Mouse (Mus musculus) left cerebral cortex, postnatal 10 days (tissue): ENCODE measurements at regions not wholly inside any gene's neighbourhood (a gene's known extent, or its start where the extent isn't known, plus 50 kb on each side); places are given as distances from the start of the nearest gene placed in this dataset.

Source experiments
- DNase-seq, 2 experiments: peaks; one replicate each; pipeline ENCODE4 v3.0.0; 2021 to 2022; ENCODE audit warnings: low spot score in 2 of 2, mixed read lengths in 1 of 2; ENCODE audit errors: extremely low spot score in 1 of 2
- intact Hi-C: fragments of 180-260 bp; cut with DNase I; formaldehyde crosslinking; loops from one replicate; pipeline ENCODE4 v1.15.1; 2025

GRCm38 (mm10) chr6:76697146-76697891, 199.7 kb upstream of the Gm9008 start:
- intact Hi-C loops: no loop called here

GRCm38 (mm10) chr6:76688831-76689230, 191.2 kb upstream of the Gm9008 start:
- intact Hi-C loops: no loop called here
- peak in 1 of 2 experiments; percentile 22 for DNase-seq

More at GRCm38 (mm10) chr6:76697146-76697891, 199.7 kb upstream of the Gm9008 start:
- peak in 1 of 2 experiments; percentile 61 for DNase-seq

GRCm38 (mm10) chr6:76639583-76639982, 142.0 kb upstream of the Gm9008 start:
- DNase-seq: no peak
- intact Hi-C loops: no loop called here

- DNase-seq: no peak
- intact Hi-C loops: no loop called here
Measured at GRCm38 (mm10) chr6:76628379-76628778, 130.8 kb upstream of the Gm9008 start.

GRCm38 (mm10) chr6:76621499-76621898, 123.9 kb upstream of the Gm9008 start:
- DNase-seq: no peak
- intact Hi-C loops: no loop called here

GRCm38 (mm10) chr6:76620754-76621204, 123.2 kb upstream of the Gm9008 start:
- intact Hi-C loops: no loop called here
- DNase-seq: peak; percentile 9 to 12
